Mouse (Mus musculus) forebrain, embryonic 11.5 days (tissue): ENCODE results near the gene Krt1. TPM values are rescaled to one million over a fixed set of nuclear protein-coding genes. Genes with fewer than 3 reads are reported as not detected.

Experiments
- microRNA-seq: library from miRNA; unstranded; fragments of <30 nt; microRNA quantifications from one replicate; pipeline ENCODE4, GENCODE M21; 2016; ENCODE audit not compliant: insufficient number of aligned reads
- polyA plus RNA-seq: library from polyadenylated mRNA; unstranded; fragments of >200 nt; fragmentation: Nextera tagmentation; extraction: Ambion mirVana; gene quantifications from 2 replicates; pipeline ENCODE4 v1.2.1, GENCODE M21; 2014

Krt1 gene
- polyA plus RNA-seq, 1 experiment from 2014 or later = 2.6 TPM

Small RNA genes lying within 50 kb of the gene (microRNA-seq; reads per million reads assigned to microRNA genes)
- not detected for gene Gm44356

Other genes with a start within 250 kb of the Krt1 start
- not detected in 2 replicates for gene Gm5414, start 222.6 kb downstream of the Krt1 start, polyA plus RNA-seq
- not detected in 2 replicates for gene Gm5478, start 203.4 kb downstream of the Krt1 start, polyA plus RNA-seq
- not detected in 2 replicates for gene Krt6b, start 170.5 kb downstream of the Krt1 start, polyA plus RNA-seq
- gene Krt6a, start 156.5 kb downstream of the Krt1 start, polyA plus RNA-seq = not detected in 2 replicates
- gene Krt5, start 137.9 kb downstream of the Krt1 start, polyA plus RNA-seq = 0.57 and 0.67 TPM in 2 replicates
- not detected in 2 replicates for gene Krt71, start 107.7 kb downstream of the Krt1 start, polyA plus RNA-seq
- not detected in 2 replicates for gene Krt72, start 64.3 kb downstream of the Krt1 start, polyA plus RNA-seq
- 0.12 TPM in 1 of 2 replicates, not detected in the other for gene Krt73, start 48.4 kb downstream of the Krt1 start, polyA plus RNA-seq
- not detected in 2 replicates for gene Krt2, start 32.6 kb downstream of the Krt1 start, polyA plus RNA-seq
- not detected in 2 replicates for gene Krt77, start 18.9 kb upstream of the Krt1 start, polyA plus RNA-seq
- gene Krt76, start 42.1 kb upstream of the Krt1 start, polyA plus RNA-seq = not detected in 2 replicates
- gene Krt4, start 73.9 kb upstream of the Krt1 start, polyA plus RNA-seq = not detected in 2 replicates
- gene Krt79, start 89.5 kb upstream of the Krt1 start, polyA plus RNA-seq = 0.12 TPM in 1 of 2 replicates, not detected in the other
- not detected in 2 replicates for gene Krt78, start 103.5 kb upstream of the Krt1 start, polyA plus RNA-seq
- gene Krt8, start 153.7 kb upstream of the Krt1 start, polyA plus RNA-seq = 16.2 and 19.2 TPM in 2 replicates
- gene Krt18, start 177.4 kb upstream of the Krt1 start, polyA plus RNA-seq = 12.0 and 13.6 TPM in 2 replicates
- 122 and 129 TPM in 2 replicates for gene Eif4b, start 223.0 kb upstream of the Krt1 start, polyA plus RNA-seq
- 8.8 and 10.5 TPM in 2 replicates for gene Tns2, start 249.6 kb upstream of the Krt1 start, polyA plus RNA-seq